Mouse (Mus musculus): Measurements from ENCODE around the gene Accs.

- TF ChIP-seq FLI1 (IDR thresholded peaks at IDR 0.05; ENCODE audit: low read length) = no peak
- TF ChIP-seq GATA1 (IDR thresholded peaks at IDR 0.05; ENCODE audit: borderline replicate concordance, low read length) = no peak
These were observed 44.7 kb downstream of the Accs start for GRCm38 (mm10) chr2:93805066-93805465.

Data from megakaryocyte, embryonic 14.5 days (primary cell).